Mouse (Mus musculus) limb, embryonic 11.5 days (tissue): ENCODE results near the gene Msi2. TPM values are rescaled to one million over a fixed set of nuclear protein-coding genes. Genes with fewer than 3 reads are reported as not detected.

Experiments
- ATAC-seq: fragments of 200-750 bp; cut with Nextera tagmentation; 2 replicates; pipeline ENCODE4 v1.8.0; 2017; ENCODE audit warnings: low read depth; ENCODE audit not compliant: insufficient number of reproducible peaks, low FRiP score, low TSS enrichment
- DNase-seq: peaks from one replicate; pipeline ENCODE4 v3.0.0-alpha.2; 2015; ENCODE audit warnings: low spot score
- H3K27ac ChIP-seq: fragments of 300-500 bp; sonication (generic); replicated peaks from 2 replicates; pipeline ENCODE4 v1.5.1; 2014; ENCODE audit warnings: low read depth, mild to moderate bottlenecking, low read length
- H3K27me3 ChIP-seq: fragments of 300-500 bp; sonication (generic); 2 replicates; pipeline ENCODE4 v1.6.1; 2014; ENCODE audit warnings: mild to moderate bottlenecking, low read length, mixed read lengths; ENCODE audit not compliant: control insufficient read depth, insufficient read depth
- H3K36me3 ChIP-seq: fragments of 300-500 bp; sonication (generic); 2 replicates; pipeline ENCODE4 v1.6.1; 2014; ENCODE audit warnings: mild to moderate bottlenecking, low read length, moderate library complexity, mixed read lengths; ENCODE audit not compliant: control insufficient read depth, insufficient read depth
- H3K4me1 ChIP-seq: fragments of 300-500 bp; sonication (generic); 2 replicates; pipeline ENCODE4 v1.6.1; 2014; ENCODE audit warnings: low read length, mixed read lengths; ENCODE audit not compliant: control insufficient read depth, insufficient read depth
- H3K4me2 ChIP-seq: fragments of 300-500 bp; sonication (generic); 2 replicates; pipeline ENCODE4 v1.6.1; 2014; ENCODE audit warnings: low read depth, mild to moderate bottlenecking, moderate library complexity; ENCODE audit not compliant: severe bottlenecking
- H3K4me3 ChIP-seq: fragments of 300-500 bp; sonication (generic); 2 replicates; pipeline ENCODE4 v1.5.1; 2014; ENCODE audit warnings: low read depth, low read length
- H3K9ac ChIP-seq: fragments of 300-500 bp; sonication (generic); 2 replicates; pipeline ENCODE4 v1.6.1; 2014; ENCODE audit warnings: mild to moderate bottlenecking, low read length
- H3K9me3 ChIP-seq: fragments of 300-500 bp; sonication (generic); 2 replicates; pipeline ENCODE4 v1.6.1; 2016; ENCODE audit warnings: low read length; ENCODE audit not compliant: control insufficient read depth
- WGBS: fragments of 180-500 bp; shearing (Covaris S2); extraction: QIAGEN DNeasy Blood & Tissue Kit; methylation state at CpG from one replicate; pipeline ENCODE4 v1.1.7; 2014; 5-methylcytosine and 5-hydroxymethylcytosine counted together
- polyA plus RNA-seq: library from polyadenylated mRNA; unstranded; fragments of >200 nt; fragmentation: Nextera tagmentation; extraction: Ambion mirVana; gene quantifications from 2 replicates; pipeline ENCODE4 v1.2.1, GENCODE M21; 2014

Gene Msi2
- polyA plus RNA-seq, 1 experiment from 2014 or later = 18.1 TPM

GRCm38 (mm10) chr11:88581375-88581774 is 136.9 kb downstream of the Msi2 start:
- H3K9me3 ChIP-seq = no peaks in the 10 kb centered on the region
- H3K36me3 ChIP-seq = no peaks in the 10 kb centered on the region
- no peak for DNase-seq
- no peak overlapping the region for H3K4me3 ChIP-seq
- H3K4me1 ChIP-seq = peaks cover 71% of the 10 kb centered on the region
- no peak overlapping the region for H3K9ac ChIP-seq
- H3K27ac ChIP-seq = 0 out of 2 replicates have a peak overlapping the region, but pooled peaks have one; percentile 4
- H3K27me3 ChIP-seq = no peaks in the 10 kb centered on the region
- 54% methylated on average over 7 of the region's 7 CpGs for WGBS
- H3K4me2 ChIP-seq = no peak overlapping the region
- ATAC-seq = no peak

- Histone ChIP-seq H3K27ac (no peak overlapping the region), H3K27me3 (no peaks in the 10 kb centered on the region), H3K4me3 (no peak overlapping the region), H3K4me2 (no peak overlapping the region), H3K4me1 (peaks cover 65% of the 10 kb centered on the region), H3K9me3 (no peaks in the 10 kb centered on the region), H3K9ac (no peak overlapping the region), H3K36me3 (no peaks in the 10 kb centered on the region)
- WGBS = 56% methylated on average over 2 of the region's 2 CpGs
- no peak for DNase-seq
- no peak for ATAC-seq
Measured at GRCm38 (mm10) chr11:88578700-88579099, 139.6 kb downstream of the Msi2 start.

DNA sequence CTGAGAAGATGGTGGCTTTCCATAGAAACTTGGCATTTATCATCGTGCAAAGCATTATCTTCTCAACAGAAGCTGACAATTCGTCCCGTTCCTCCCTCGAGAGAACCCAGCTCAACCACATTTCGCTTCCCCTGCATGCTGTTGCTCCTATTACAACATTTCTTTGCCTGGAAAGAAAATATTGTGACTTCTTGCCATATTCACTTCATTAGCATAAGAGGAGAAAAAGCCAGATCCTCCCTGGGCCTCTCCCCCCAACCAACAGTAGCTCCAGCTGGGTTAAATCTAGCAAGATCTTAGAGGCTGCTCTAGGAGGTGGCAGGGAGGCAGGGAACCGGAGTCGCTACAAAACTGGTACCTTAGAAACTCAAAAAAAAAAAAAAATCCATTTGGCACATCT is 141.2 kb downstream of the Msi2 start:
- Histone ChIP-seq H3K4me1 (peaks cover 55% of the 10 kb centered on the region), H3K27me3 (no peaks in the 10 kb centered on the region), H3K9ac (no peak overlapping the region), H3K27ac (no peak overlapping the region), H3K4me2 (no peak overlapping the region), H3K4me3 (no peak overlapping the region), H3K36me3 (no peaks in the 10 kb centered on the region), H3K9me3 (no peaks in the 10 kb centered on the region)
- DNase-seq (no peak), ATAC-seq (no peak)
- 75% methylated on average over 7 of the region's 7 CpGs for WGBS

GRCm38 (mm10) chr11:88576233-88576998 is 141.9 kb downstream of the Msi2 start:
- Histone ChIP-seq H3K4me2 (no peak overlapping the region), H3K9me3 (no peaks in the 10 kb centered on the region), H3K4me3 (no peak overlapping the region), H3K9ac (no peak overlapping the region), H3K36me3 (no peaks in the 10 kb centered on the region), H3K27ac (no peak overlapping the region), H3K4me1 (peaks cover 50% of the 10 kb centered on the region), H3K27me3 (no peaks in the 10 kb centered on the region)
- ATAC-seq (no peak), DNase-seq (no peak)
- WGBS = 59% methylated on average over 7 of the region's 7 CpGs

- no peaks in the 10 kb centered on the region for H3K27me3 ChIP-seq
- WGBS = 80% methylated on average over 4 of the region's 4 CpGs
- no peaks in the 10 kb centered on the region for H3K9me3 ChIP-seq
- no peak overlapping the region for H3K4me2 ChIP-seq
- no peak for ATAC-seq
- no peak overlapping the region for H3K27ac ChIP-seq
- no peak for DNase-seq
- peaks cover 50% of the 10 kb centered on the region for H3K4me1 ChIP-seq
- no peak overlapping the region for H3K4me3 ChIP-seq
- H3K36me3 ChIP-seq = no peaks in the 10 kb centered on the region
- no peak overlapping the region for H3K9ac ChIP-seq
Measured at GRCm38 (mm10) chr11:88574575-88575360, 143.5 kb downstream of the Msi2 start.

DNA sequence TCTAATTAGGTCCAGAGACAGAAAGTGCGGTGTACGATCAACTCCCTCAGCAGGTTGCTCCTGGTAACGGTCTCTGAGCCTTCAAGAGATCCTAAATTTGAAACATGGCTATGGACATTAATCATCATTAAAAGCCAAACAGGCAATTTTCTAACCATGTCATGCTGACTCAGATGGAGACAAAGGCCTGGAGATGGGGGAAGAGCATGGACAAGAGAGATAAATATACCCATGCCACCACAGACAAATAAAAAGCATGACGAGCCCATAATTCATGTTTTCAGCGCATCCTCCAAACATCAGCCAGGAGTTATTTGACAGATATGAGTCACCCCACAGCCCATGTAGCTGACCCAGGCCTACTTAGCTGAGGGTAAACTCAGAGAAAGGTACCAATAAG is 145.3 kb downstream of the Msi2 start:
- 54% methylated on average over 5 of the region's 5 CpGs for WGBS
- Histone ChIP-seq H3K9me3 (no peaks in the 10 kb centered on the region), H3K36me3 (no peaks in the 10 kb centered on the region), H3K27me3 (no peaks in the 10 kb centered on the region), H3K4me3 (no peak overlapping the region), H3K27ac (no peak overlapping the region), H3K9ac (no peak overlapping the region), H3K4me1 (peaks cover 45% of the 10 kb centered on the region), H3K4me2 (no peak overlapping the region)
- DNase-seq = no peak
- no peak for ATAC-seq

DNA sequence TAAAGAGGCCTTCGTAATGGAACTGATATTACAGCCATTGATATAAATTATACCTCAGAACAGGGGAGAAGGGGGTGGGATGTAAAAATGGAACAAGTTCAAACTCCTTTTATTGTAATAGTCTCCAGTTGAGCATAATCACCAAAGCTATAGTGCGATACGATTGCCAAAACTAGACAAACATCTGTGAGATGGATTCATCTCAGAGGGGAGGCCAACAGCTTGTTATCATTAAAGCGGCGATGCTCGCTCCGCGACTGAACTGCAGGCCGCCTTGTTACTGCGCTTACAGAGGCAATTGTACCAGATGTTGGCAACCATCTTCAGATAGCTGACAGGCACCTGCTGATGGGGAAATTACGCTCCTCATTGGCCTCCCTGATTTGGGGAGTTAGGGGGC is 145.9 kb downstream of the Msi2 start:
- Histone ChIP-seq H3K4me1 (peaks cover 40% of the 10 kb centered on the region), H3K4me2 (no peak overlapping the region), H3K9ac (no peak overlapping the region), H3K27me3 (no peaks in the 10 kb centered on the region), H3K4me3 (no peak overlapping the region), H3K27ac (no peak overlapping the region), H3K9me3 (no peaks in the 10 kb centered on the region), H3K36me3 (no peaks in the 10 kb centered on the region)
- WGBS = 27% methylated on average over 11 of the region's 11 CpGs
- peak; percentile 52 for DNase-seq
- ATAC-seq = no peak

DNA sequence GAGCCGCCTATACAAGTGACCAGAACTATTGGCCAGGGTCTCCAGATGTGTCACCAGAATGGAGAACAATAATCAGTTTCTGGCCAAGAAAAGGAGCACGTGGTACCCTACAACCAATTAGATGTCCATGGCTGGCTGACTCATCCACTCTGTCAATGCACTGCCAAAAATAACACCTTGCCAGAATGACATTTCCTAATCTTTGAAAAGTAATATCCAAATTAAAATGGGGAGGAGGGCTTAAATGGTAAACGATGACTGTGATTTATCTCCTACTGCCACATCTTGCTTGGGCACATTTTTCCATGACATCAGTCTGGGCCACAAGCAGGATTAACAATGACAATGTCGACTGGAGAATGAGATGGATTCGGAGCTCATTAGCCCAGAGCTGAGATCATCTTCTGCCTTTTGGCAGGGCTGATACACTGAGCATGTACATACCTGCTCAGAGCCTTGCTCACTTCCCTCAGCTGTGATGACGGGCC is 147.6 kb downstream of the Msi2 start:
- Histone ChIP-seq H3K36me3 (no peaks in the 10 kb centered on the region), H3K4me3 (no peak overlapping the region), H3K9ac (no peak overlapping the region), H3K27ac (no peak overlapping the region), H3K9me3 (no peaks in the 10 kb centered on the region), H3K4me2 (no peak overlapping the region), H3K4me1 (peaks cover 40% of the 10 kb centered on the region), H3K27me3 (no peaks in the 10 kb centered on the region)
- 87% methylated on average over 6 of the region's 6 CpGs for WGBS
- DNase-seq = no peak
- no peak for ATAC-seq
